Mouse (Mus musculus): ENCODE data around the gene Mrpl53. TPM values are rescaled to one million over a fixed set of nuclear protein-coding genes. Genes with fewer than 3 reads are reported as not detected.
A peak's percentile ranks its signal among the peaks of the same experiment; 100 is the strongest.

The Mrpl53 gene
- total RNA-seq, 2 experiments from 2014 or later: 55.6 to 58.1 TPM

DNA sequence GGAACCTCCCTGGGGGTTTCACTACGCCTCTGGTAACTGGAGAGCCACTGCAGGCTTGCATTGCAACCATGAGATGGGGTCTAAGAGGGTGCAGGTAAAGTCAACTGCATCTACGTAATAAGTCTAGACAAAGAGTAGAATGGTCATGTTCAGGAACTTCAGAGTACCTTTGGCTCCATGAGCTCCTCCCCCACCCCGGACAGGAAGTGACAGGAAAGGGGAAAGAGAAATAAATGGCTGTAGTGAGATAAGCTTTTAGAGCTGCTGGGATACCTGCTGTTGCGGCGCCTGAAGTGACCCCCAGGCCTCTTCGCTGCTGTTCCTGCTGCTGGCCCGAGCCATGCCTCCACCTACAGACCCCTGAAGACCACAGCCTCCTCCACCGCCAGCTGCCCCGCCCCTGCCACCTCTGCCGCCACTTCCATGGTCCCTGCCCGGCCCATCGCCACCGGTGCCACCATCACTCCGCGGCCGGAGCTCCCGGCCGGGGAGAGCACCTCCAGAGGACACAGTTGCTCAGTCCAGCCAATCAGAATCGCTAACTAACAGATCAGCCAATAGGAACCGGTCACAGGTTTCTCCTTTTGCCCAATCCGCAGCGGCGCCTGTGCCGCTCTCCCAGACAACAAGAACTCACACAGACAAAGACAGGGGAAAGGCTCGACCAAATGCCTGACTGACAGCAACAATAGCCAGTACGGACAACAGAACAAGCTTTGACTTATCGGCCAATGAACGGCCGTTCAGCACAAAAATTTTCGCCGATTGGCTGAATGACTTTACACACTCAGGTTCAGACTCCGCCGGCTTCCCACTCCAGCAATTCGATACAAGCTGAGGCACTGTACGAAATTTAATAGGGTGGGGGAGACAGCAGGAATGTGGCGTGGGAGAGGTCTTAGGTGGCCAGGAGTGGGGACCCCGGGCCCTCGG lies 12.4 kb downstream of the Mrpl53 start, which contains the start of gene Wbp1:
Gene Wbp1 (minus strand): TSS at position 630 of the 933 bp plus-strand sequence.
- peak; percentile 90 to 92 for DNase-seq (ENCODE audit: low spot score in 2 of 2)

DNA sequence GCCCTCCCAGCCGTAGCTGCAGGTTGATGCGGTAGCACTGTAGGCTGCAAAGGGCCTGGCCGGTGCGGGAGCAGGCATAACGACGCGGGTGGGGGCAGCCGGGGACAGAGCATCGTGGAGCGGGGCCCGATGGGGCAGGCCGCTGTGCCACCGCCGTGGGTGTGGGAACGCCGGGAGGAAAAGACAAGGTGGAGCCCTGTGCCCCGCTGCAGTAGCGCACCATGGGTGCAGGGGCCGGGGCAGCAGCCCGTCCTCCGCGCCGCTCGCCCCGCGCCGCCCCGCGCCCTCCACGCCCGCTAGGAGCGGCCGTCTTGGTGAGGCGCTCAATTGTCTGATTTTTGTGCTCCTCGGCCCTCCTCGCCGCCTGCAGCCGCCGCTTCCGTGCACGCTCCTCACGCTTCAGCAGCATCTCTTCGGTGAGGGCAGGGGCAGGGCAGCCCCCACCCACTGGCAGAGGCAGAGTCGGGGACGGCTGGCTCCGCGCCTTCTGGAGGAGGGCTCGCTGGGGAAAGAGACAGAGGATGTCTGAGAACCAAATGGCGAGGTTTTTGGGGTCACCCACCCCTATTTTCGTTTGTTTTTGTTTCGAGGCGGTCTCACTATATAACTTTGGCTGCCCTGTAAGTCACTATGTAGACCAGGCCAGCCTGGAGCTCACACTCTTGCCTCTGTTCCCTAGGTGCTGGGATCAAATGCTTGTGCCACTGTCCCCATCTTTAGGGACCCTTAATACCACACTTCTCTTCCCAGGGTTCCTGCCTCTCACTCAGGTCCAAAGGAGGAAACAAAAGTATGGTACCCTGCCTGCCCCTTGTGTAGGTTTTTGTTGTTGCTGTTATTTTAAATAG lies 13.2 kb downstream of the Mrpl53 start:
- no peak for DNase-seq (ENCODE audit: low spot score in 2 of 2)

DNA sequence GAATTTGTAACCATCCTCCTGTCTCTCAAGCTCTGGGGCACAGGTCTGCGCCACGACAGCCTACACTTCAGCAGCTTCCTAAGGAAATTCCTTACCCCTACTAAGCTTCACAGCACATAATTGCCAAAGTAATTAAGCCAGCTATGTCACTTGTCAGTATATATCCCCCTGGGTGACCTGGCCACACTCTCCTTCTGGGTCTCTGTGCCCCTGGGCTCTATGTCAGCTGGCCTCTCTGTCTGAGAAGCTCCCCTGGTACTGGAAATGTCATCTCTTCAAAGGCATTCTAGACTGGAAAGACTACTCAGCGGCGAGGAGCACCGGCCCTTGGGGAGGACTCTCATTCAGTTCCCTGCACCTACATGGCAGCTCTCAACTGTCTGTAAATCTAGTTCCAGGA lies 14.1 kb downstream of the Mrpl53 start:
- no peak for DNase-seq (ENCODE audit: low spot score in 2 of 2)

DNA sequence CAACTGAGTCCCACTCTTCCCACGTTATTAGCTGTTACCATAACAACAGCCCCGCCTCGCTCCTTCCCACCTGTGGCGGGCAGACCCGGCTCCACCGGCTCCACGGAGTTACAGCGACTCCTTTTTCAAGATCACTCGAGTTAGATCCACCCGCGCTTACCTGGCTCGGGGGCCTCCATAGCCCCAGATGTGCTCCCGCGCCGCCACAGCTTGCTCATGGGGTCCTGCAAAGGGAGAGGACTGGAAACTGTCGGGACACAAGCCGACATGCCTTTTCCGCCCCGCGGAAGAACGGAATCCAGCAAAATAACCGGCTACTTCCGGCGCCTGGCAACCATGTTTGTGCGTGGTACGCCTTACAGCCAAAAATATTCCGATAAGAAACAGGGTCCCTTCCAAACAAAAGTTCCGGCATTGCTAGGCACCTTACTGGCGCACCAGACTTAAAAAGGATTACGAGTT lies 16.0 kb downstream of the Mrpl53 start:
- peak; percentile 88 to 91 for DNase-seq (ENCODE audit: low spot score in 2 of 2)

DNA sequence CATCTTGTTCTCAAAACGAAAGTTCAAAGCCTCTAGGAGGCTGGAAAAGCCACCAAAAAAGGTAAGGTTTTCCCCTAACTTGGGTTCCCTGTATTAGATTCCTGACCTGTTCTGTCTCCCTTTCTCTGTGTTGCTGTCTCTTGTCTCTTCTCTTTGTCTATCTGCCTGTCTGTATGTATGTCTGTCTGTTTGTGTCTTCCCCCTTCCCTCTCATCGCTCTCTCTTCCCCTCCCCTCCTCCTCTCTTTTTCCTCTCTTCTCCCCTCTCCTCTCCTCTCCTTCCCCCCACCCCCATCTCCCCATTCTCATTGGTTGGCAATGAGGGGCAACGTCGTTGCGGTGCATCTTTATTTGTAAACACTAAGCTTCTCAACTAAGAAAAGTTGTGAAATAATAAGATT lies 16.5 kb downstream of the Mrpl53 start, which contains the start of gene Ino80b:
Gene Ino80b (minus strand): TSS at position 101 of the 400 bp plus-strand sequence.
- DNase-seq (ENCODE audit: low spot score in 2 of 2): no peak

DNA sequence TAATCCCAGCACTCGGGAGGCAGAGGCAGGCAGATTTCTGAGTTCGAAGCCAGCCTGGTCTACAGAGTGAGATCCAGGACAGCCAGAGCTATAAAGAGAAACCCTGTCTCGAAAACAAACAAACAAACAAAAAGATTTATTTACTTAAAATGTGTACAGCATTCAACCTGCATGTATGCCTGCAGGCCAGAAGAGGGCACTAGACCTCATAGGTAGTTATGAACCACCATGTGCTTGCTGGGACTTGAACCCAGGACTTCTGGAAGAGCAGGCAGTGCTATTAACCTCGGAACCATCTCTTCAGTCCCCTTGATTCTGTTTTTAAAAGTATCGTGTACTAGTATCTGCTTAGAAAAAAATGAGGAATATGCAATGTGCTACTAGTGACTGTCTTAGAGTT lies 18.6 kb downstream of the Mrpl53 start:
- DNase-seq (ENCODE audit: low spot score in 2 of 2): no peak

DNA sequence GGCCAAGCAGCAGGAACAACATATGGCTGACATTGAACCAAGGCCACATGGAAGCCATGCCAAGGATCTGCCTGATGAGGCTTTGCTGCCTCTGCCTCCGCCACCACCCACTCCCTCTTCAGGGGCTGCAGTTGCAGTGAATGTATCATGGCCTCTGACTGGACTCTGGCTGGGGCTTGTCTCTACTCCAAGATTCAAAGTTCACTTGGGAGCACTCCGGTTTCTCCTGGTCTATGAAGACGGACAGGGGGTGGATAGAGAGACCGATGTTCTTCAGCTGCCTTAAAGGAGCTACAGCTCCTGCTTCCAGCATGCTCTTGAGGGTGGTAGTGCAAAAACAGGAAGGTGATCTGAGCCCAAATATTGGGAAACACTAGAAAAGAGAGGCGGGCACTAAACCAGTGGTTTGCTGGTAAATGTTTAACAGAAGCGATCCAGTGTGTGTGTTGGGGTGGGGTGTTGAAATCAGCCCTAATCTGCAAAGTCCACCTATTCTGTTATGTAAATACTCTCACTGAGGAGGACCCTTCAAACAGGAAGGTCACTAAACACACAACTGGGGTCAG lies 22.7 kb downstream of the Mrpl53 start:
- DNase-seq (ENCODE audit: low spot score in 2 of 2): peak in 1 of 2 experiments; percentile 8

DNA sequence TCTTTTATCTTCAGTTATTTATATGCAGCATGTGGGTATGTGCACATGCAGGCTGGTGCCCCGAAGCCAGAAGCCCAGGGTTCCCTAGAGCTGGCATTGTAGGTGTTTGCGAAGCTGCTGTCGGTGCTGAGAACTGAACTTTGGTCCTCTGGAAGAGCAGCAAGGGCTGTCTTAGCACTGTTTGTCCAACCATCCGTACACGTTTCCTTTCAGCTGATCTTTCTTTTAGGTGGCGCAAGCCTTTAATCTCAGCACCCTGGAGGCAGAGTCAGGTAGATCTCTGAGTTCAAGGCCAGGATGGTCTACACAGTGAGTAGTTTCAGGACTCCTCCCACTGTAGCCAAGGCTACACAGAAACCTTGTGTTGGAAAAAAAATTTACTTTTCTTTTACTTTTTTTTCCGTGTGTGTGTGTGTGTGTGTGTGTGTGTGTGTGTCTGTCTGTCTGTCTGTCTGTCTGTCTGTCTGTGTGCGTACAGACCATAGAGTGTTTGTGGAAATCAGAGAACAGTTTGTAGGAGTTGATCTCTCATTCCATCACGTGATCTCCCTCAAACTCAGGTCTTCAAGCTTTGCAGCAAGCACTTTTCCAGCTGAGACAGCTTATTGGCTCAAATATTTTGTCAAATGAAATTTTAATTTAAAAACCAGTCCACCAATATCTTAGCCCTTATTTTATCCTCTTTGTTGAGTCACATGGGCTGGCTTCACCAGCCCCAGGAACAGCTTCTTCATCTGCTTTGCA lies 23.5 kb downstream of the Mrpl53 start:
- no peak for DNase-seq (ENCODE audit: low spot score in 2 of 2)

DNA sequence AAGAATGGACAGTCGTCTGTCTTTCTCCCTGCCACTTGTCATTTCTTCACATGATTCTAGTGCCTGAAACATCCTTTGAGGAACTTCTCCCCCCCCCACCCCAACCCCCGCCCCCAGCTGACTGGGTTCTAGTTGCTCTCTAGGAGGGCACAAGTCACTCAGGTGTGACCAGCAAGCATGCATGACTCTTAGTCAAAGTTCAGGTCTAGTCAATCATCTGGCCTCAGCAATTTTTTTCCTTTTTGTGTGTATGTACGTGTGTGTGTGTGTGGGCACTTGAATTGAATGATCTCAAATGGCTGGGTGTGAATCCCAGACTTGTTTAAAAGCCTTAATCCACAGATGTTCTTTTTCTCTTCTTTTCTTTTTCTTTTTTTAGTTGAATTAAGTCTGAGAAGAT lies 25.4 kb downstream of the Mrpl53 start:
- no peak for DNase-seq (ENCODE audit: low spot score in 2 of 2)

DNA sequence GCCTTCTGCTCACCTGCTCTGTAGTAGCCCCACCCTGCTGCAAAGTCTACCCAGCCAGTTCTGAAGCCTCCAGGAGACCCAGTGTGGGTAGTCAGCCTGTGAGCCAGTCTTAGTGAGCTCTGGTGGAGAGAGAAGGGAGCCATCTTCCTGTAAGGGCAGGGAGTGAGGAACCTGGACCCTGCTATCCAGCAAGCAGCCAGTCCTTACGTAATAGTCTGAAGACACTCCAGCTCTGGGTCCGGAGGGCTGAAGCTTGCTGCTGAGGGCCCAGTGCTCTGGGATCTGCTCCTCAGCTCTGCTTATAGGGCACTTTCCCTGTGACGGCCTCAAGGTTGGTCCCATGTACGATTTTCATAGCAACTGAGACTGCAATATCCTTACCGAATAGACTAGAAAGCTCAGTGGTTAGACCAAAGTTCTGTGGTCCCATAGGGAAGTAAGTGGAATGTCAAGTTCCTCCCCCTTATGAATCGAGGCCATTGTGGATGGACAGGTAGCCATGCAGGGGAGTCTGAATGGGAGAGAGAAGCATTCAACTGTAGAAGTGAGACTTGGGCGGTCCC lies 26.2 kb downstream of the Mrpl53 start, which contains the start of gene Rtkn:
Gene Rtkn (plus strand): TSS at position 513 of the 563 bp plus-strand sequence.
- no peak for DNase-seq (ENCODE audit: low spot score in 2 of 2)

DNA sequence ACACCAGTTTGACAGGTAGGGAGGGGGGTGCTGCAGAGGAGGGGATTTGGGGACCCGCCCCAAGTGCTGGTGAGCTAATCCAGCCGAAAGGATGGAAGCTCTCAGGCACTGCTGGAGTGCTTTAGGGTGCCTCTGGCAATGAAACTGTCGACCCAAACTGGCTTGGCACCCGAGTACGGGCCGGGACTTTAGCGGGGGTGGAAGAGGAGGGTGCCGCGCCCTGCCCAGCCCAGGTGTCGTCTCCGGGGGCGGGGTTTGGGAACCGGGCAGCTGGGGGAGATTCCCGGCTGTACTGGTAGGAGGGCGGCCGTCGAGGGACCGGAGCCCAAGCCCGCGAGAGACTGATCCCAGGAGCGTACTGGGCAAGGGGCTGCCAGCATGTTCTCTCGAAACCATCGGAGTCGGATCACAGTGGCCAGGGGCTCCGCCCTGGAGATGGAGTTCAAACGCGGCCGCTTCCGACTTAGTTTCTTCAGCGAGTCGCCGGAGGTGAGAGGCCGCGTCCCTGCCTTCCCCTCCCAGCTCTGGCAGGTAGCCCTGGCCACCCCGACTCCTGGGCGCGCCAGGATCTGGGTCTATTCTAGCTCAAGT lies 26.8 kb downstream of the Mrpl53 start:
- DNase-seq (ENCODE audit: low spot score in 2 of 2): no peak

DNA sequence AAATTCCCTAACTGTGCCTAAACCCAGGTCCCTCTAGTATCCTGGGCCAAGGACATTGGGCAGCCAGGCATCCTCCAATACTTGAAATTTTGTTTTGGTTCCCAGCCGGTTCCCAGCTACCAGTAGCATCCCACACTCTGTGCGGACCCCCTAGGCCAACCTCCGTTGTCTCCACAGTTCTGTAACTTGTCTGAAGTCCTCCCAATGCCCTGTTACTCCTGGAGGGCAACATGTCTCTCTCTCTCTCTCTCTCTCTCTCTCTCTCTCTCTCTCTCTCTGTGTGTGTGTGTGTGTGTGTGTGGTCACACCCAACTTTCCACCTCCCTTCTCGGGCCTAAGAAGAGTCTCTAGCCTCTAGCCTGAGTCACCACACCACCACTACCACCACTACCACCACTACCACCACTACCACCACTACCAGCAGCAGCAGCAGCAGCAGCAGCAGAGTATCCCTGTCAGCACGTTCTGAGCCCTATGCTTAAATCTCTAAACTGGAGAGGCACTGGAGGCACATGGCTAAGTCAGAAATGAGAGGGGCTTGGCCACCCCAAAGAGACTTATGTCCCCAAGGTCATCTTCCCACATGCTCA lies 27.5 kb downstream of the Mrpl53 start:
- no peak for DNase-seq (ENCODE audit: low spot score in 2 of 2)

DNA sequence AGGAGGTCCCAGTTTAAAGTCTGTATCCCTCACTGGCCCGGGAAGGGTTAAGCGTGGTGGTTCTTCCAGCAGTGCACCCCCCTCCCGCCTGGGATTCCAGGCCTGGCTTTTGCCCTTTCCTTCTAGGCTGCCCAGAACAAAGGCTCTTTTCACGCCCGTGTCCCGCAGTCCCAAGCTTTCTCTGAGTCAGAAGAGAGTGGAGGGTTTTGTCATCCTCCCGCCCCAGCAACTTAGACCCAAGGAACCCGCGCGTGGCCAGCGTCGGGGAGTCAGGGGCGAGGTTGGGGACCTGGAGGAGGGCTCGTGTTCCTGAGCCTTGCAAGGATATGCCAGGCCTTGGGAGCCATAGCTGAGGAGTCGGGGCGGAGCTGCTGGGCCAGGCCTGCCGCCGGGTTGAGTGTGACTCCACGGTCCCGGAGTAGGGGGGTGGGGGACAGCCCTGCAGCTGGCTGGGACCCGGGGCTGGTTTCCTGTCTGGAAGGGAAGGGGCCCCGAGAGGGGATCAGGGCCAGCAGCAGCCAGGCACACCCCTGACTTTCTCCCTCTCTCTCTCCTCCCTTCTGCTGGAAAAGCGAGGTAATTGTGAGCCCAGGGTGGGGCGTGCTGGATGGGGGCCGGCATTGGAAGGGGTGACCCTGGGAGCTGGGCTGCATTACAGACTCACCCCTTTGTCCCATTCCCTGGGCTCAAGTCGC lies 28.2 kb downstream of the Mrpl53 start:
- DNase-seq (ENCODE audit: low spot score in 2 of 2): peak in 1 of 2 experiments; percentile 53

DNA sequence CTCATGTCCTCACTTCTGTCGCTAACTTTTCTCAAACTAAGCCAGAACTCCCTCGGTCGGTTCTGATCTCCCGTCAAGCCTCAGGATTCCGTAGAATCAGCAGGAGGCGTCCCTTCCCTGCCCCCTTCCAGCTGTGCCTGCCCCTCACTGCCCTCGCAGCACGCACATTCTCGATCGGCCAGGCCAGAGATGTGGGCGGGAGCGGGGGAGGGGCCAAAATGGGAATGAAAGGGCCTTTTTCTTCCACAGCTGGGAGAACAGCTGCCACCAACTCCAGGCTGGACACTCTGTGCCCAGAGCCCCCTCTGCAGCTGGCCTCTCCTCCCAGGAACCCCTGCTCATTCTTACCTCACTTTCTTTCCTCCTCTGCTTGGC lies 28.7 kb downstream of the Mrpl53 start:
- DNase-seq (ENCODE audit: low spot score in 2 of 2): peak; percentile 68 to 73

DNA sequence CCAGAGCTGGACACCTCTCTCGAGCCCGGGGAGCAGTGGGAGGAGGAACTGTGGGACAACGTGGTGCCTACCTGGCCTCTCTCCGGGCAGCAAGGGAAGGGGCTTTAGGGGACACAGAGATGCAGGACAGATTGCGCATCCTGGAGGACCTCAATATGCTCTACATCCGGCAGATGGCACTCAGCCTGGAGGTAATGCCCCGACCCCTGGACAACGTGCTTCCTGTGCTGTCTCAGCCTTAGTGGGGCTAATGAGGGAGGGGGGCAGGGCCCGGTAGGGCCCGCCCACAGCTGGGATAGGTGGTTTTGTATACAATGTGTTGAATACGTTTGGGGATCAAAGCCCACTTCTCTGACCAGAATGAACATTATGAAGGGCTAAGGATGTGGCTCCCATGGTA lies 29.2 kb downstream of the Mrpl53 start:
- no peak for DNase-seq (ENCODE audit: low spot score in 2 of 2)

DNA sequence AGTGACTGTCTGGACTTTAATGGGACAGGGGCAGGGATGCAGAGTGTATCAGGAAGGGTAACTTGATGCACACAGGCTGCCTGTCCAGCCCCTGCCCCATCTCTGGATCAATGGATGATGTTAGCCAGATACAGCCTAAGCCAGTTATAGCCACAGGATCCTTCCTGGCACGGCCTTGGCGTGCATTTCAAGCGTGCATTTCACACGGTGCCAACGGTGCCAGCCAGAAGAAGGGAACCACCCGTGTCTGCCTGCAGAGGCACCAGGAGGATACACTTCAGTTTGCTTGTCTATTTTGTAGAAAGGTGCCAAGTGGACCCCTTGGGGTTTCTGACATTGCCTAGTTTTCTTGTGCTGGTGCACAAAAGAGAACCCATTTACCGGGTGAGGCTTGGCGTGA lies 31.2 kb downstream of the Mrpl53 start:
- no peak for DNase-seq (ENCODE audit: low spot score in 2 of 2)

DNA sequence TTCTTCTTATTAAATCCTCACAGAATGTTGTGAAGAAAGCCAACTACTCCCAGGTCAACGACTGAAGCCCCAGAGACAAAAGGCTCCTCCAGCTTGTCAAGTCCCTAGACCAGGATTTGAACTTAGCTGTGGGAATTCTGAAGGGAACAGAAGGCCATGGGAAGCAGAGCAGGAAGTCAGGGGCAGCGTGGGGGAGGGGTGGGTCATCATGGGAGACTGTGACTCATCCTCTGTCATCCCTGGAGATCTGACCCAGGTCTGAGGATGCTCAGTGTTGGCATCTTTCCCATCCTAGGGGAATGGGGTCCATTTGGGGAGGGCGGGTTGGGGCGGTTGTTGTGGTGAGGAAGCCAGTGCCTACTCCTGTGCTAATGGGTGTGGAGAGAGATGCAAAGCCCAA lies 32.8 kb downstream of the Mrpl53 start:
- DNase-seq (ENCODE audit: low spot score in 2 of 2): no peak

DNA sequence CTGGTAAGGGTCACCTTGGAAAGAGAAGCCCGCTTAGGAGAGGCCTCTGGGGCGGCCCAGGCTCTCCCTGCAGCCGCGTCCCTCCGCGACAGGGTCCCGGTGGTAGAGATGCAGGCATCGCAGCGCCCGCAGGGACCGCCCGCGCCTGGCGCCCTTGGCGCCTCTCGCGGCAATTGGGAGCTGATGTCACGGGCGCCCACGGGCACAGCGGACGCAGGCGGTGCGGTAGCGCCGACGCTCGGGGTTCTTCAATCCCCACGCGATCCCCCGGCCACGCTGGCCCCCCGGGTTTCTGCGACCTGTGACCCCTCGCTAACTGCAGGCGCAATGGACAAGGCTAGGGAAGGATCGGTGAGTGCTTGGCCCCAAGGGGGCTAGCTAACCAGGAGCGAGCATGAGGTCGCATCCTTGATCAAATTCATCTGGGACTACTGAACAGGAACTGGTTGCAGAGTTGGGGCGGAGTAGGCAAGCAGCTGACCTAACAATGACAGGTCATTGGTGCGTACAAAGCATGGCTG lies 33.4 kb downstream of the Mrpl53 start:
- DNase-seq (ENCODE audit: low spot score in 2 of 2): peak; percentile 61 to 70

DNA sequence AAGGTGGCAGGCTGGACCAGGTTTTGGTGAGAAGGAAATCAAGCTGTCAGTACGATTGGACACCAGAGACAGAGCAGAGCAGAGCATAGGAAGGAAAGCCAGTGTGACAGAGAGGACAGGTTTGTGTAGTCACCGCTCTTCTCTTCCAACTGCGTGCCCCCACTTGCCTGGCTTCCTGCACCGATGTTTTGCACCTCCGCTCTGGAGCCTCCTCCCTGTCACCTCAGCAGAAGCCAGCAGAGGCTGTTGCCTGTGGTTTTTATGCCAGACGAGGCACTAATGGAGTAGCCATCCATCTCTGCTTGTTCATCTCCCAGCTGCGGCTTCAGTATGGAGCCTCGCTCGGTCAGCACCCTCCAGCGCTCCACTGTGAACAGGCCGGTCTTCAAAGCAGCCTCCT lies 34.0 kb downstream of the Mrpl53 start:
- DNase-seq (ENCODE audit: low spot score in 2 of 2): no peak
